Mouse (Mus musculus): ENCODE measurements around the gene 9230102O04Rik. TPM values are rescaled to one million over a fixed set of nuclear protein-coding genes. Genes with fewer than 3 reads are reported as not detected.

The 9230102O04Rik gene
- 0.70 and 0.79 TPM in 2 replicates for polyA plus RNA-seq (2015; fragmentation: Nextera tagmentation; extraction: Ambion mirVana)

- Histone ChIP-seq H3K4me2 (peak within 1 kb of the TSS; percentile 53), H3K36me3 (no peaks in the 10 kb centered on the region), H3K27ac (no peak within 1 kb of the TSS), H3K9me3 (no peaks in the 10 kb centered on the region), H3K4me3 (peak within 1 kb of the TSS; percentile 35), H3K27me3 (peaks cover 96% of the 10 kb centered on the region), H3K9ac (no peak within 1 kb of the TSS), H3K4me1 (peaks cover 9% of the 10 kb centered on the region)
- peak; percentile 67 for ATAC-seq (ENCODE audit: insufficient number of reproducible peaks, insufficient read depth, low FRiP score, low TSS enrichment, low read depth)
- under 1% methylated on average over 30 of the region's 30 CpGs for WGBS
Measured at GRCm38 (mm10) chr2:9888913-9889650, at the start of gene 9230102O04Rik. Gene 9230102O04Rik (minus strand): TSS chr2:9889540.

GRCm38 (mm10) chr2:9935965-9936364 is 46.6 kb upstream of the 9230102O04Rik start:
- Histone ChIP-seq H3K4me3 (no peak overlapping the region), H3K4me2 (no peak overlapping the region), H3K27me3 (no peaks in the 10 kb centered on the region), H3K9me3 (no peaks in the 10 kb centered on the region), H3K27ac (no peak overlapping the region), H3K9ac (no peak overlapping the region), H3K36me3 (0 out of 2 replicates have a peak, but pooled peaks cover 5% of the 10 kb centered on the region), H3K4me1 (no peaks in the 10 kb centered on the region)
- no peak for ATAC-seq (ENCODE audit: insufficient number of reproducible peaks, insufficient read depth, low FRiP score, low TSS enrichment, low read depth)
- 20% methylated on average over 1 of the region's 1 CpGs for WGBS

- H3K4me1 ChIP-seq = peaks cover 6% of the 10 kb centered on the region
- H3K9ac ChIP-seq = no peak overlapping the region
- H3K27me3 ChIP-seq = no peaks in the 10 kb centered on the region
- H3K9me3 ChIP-seq = no peaks in the 10 kb centered on the region
- H3K4me3 ChIP-seq = no peak overlapping the region
- WGBS = 82% methylated on average over 4 of the region's 4 CpGs
- peaks cover 5% of the 10 kb centered on the region; the same call in 1 of the 2 replicates for H3K36me3 ChIP-seq
- no peak overlapping the region for H3K4me2 ChIP-seq
- no peak overlapping the region for H3K27ac ChIP-seq
- no peak for ATAC-seq (ENCODE audit: insufficient number of reproducible peaks, insufficient read depth, low FRiP score, low TSS enrichment, low read depth)
Measured at GRCm38 (mm10) chr2:9926905-9927283, 37.6 kb upstream of the 9230102O04Rik start.

GRCm38 (mm10) chr2:9926194-9926904 is 37.0 kb upstream of the 9230102O04Rik start:
- Histone ChIP-seq H3K27ac (peak overlapping the region; percentile 48; the same call in 1 of the 2 replicates), H3K4me3 (no peak overlapping the region), H3K4me2 (no peak overlapping the region), H3K27me3 (no peaks in the 10 kb centered on the region), H3K36me3 (peaks cover 5% of the 10 kb centered on the region; the same call in 1 of the 2 replicates), H3K9ac (no peak overlapping the region), H3K9me3 (no peaks in the 10 kb centered on the region), H3K4me1 (peaks cover 6% of the 10 kb centered on the region)
- no peak for ATAC-seq (ENCODE audit: insufficient number of reproducible peaks, insufficient read depth, low FRiP score, low TSS enrichment, low read depth)
- 39% methylated on average over 7 of the region's 7 CpGs for WGBS

GRCm38 (mm10) chr2:9918691-9919471 is 29.5 kb upstream of the 9230102O04Rik start:
- no peak overlapping the region for H3K9ac ChIP-seq
- WGBS = 85% methylated on average over 17 of the region's 17 CpGs
- H3K27me3 ChIP-seq = no peaks in the 10 kb centered on the region
- peaks cover 24% of the 10 kb centered on the region for H3K36me3 ChIP-seq
- no peak for ATAC-seq (ENCODE audit: insufficient number of reproducible peaks, insufficient read depth, low FRiP score, low TSS enrichment, low read depth)
- H3K4me1 ChIP-seq = no peaks in the 10 kb centered on the region
- H3K9me3 ChIP-seq = no peaks in the 10 kb centered on the region
- no peak overlapping the region for H3K4me3 ChIP-seq
- no peak overlapping the region for H3K4me2 ChIP-seq
- H3K27ac ChIP-seq = no peak overlapping the region

GRCm38 (mm10) chr2:9917602-9918001 is 28.3 kb upstream of the 9230102O04Rik start:
- Histone ChIP-seq H3K27ac (no peak overlapping the region), H3K4me3 (no peak overlapping the region), H3K9ac (no peak overlapping the region), H3K9me3 (no peaks in the 10 kb centered on the region), H3K4me1 (no peaks in the 10 kb centered on the region), H3K36me3 (peaks cover 24% of the 10 kb centered on the region), H3K4me2 (no peak overlapping the region), H3K27me3 (no peaks in the 10 kb centered on the region)
- 89% methylated on average over 9 of the region's 9 CpGs for WGBS
- no peak for ATAC-seq (ENCODE audit: insufficient number of reproducible peaks, insufficient read depth, low FRiP score, low TSS enrichment, low read depth)

GRCm38 (mm10) chr2:9905995-9906394 is 16.7 kb upstream of the 9230102O04Rik start:
- H3K27me3 ChIP-seq = peaks cover 6% of the 10 kb centered on the region
- ATAC-seq (ENCODE audit: insufficient number of reproducible peaks, insufficient read depth, low FRiP score, low TSS enrichment, low read depth) = no peak
- no peaks in the 10 kb centered on the region for H3K4me1 ChIP-seq
- 0 out of 2 replicates have a peak overlapping the region, but pooled peaks have one; percentile 21 for H3K9ac ChIP-seq
- H3K9me3 ChIP-seq = no peaks in the 10 kb centered on the region
- no peaks in the 10 kb centered on the region for H3K36me3 ChIP-seq
- H3K4me3 ChIP-seq = peak overlapping the region; percentile 28
- WGBS = 5% methylated on average over 11 of the region's 11 CpGs
- H3K27ac ChIP-seq = no peak overlapping the region
- peak overlapping the region; percentile 54 for H3K4me2 ChIP-seq

GRCm38 (mm10) chr2:9903854-9904560 is 14.7 kb upstream of the 9230102O04Rik start:
- no peak for ATAC-seq (ENCODE audit: insufficient number of reproducible peaks, insufficient read depth, low FRiP score, low TSS enrichment, low read depth)
- Histone ChIP-seq H3K4me3 (no peak overlapping the region), H3K4me1 (no peaks in the 10 kb centered on the region), H3K36me3 (no peaks in the 10 kb centered on the region), H3K4me2 (no peak overlapping the region), H3K9ac (no peak overlapping the region), H3K27ac (no peak overlapping the region), H3K9me3 (no peaks in the 10 kb centered on the region), H3K27me3 (peaks cover 18% of the 10 kb centered on the region)
- 71% methylated on average over 14 of the region's 14 CpGs for WGBS

GRCm38 (mm10) chr2:9897846-9898245 is 8.5 kb upstream of the 9230102O04Rik start:
- H3K36me3 ChIP-seq = no peaks in the 10 kb centered on the region
- no peak overlapping the region for H3K4me3 ChIP-seq
- H3K9me3 ChIP-seq = no peaks in the 10 kb centered on the region
- H3K27me3 ChIP-seq = peaks cover 80% of the 10 kb centered on the region
- H3K4me2 ChIP-seq = no peak overlapping the region
- no peak overlapping the region for H3K9ac ChIP-seq
- H3K27ac ChIP-seq = no peak overlapping the region
- WGBS = 8% methylated on average over 8 of the region's 8 CpGs
- H3K4me1 ChIP-seq = peaks cover 8% of the 10 kb centered on the region; the same call in 1 of the 2 replicates
- no peak for ATAC-seq (ENCODE audit: insufficient number of reproducible peaks, insufficient read depth, low FRiP score, low TSS enrichment, low read depth)

- peak overlapping the region; percentile 52 for H3K4me2 ChIP-seq
- H3K4me1 ChIP-seq = peaks cover 8% of the 10 kb centered on the region; the same call in 1 of the 2 replicates
- WGBS = under 1% methylated on average over 22 of the region's 22 CpGs
- peak overlapping the region; percentile 21 for H3K4me3 ChIP-seq
- peaks cover 88% of the 10 kb centered on the region for H3K27me3 ChIP-seq
- no peaks in the 10 kb centered on the region for H3K36me3 ChIP-seq
- H3K27ac ChIP-seq = no peak overlapping the region
- no peak for ATAC-seq (ENCODE audit: insufficient number of reproducible peaks, insufficient read depth, low FRiP score, low TSS enrichment, low read depth)
- no peak overlapping the region for H3K9ac ChIP-seq
- H3K9me3 ChIP-seq = no peaks in the 10 kb centered on the region
Measured at GRCm38 (mm10) chr2:9896097-9896770, 6.9 kb upstream of the 9230102O04Rik start.

Data from embryonic facial prominence, embryonic 13.5 days (tissue).